Mouse (Mus musculus): ENCODE data around the gene Gm49405.
"Not testable (repeated sequence)": the region's sequence is repeated elsewhere in the genome, so short reads cannot be mapped to it uniquely, and the experiment has no call there.

Gm49405 gene

GRCm38 (mm10) chr19:4014802-4015201 is 14.4 kb downstream of the Gm49405 start:
- DNase-seq (ENCODE audit: low spot score): no peak

GRCm38 (mm10) chr19:4015635-4016034 is 15.2 kb downstream of the Gm49405 start:
- no peak for DNase-seq (ENCODE audit: low spot score)

GRCm38 (mm10) chr19:4017921-4018587 is 17.6 kb downstream of the Gm49405 start:
- DNase-seq (ENCODE audit: low spot score): no peak

GRCm38 (mm10) chr19:4018743-4019583 is 18.5 kb downstream of the Gm49405 start:
- peak; percentile 87 for DNase-seq (ENCODE audit: low spot score)

- no peak for DNase-seq (ENCODE audit: low spot score)
Observed at GRCm38 (mm10) chr19:4023185-4023584, 22.8 kb downstream of the Gm49405 start.

GRCm38 (mm10) chr19:4027576-4027975 is 27.1 kb downstream of the Gm49405 start:
- DNase-seq (ENCODE audit: low spot score): no peak

- no peak for DNase-seq (ENCODE audit: low spot score)
Observed at GRCm38 (mm10) chr19:4032668-4033067, 32.2 kb downstream of the Gm49405 start.

- no peak for DNase-seq (ENCODE audit: low spot score)
Observed at GRCm38 (mm10) chr19:4033298-4033697, 32.9 kb downstream of the Gm49405 start.

GRCm38 (mm10) chr19:4033742-4034141 is 33.3 kb downstream of the Gm49405 start:
- no peak for DNase-seq (ENCODE audit: low spot score)

GRCm38 (mm10) chr19:4036327-4037045 is 36.1 kb downstream of the Gm49405 start:
- no peak for DNase-seq (ENCODE audit: low spot score)

GRCm38 (mm10) chr19:4037154-4037787 is 36.8 kb downstream of the Gm49405 start:
- DNase-seq (ENCODE audit: low spot score): not testable (repeated sequence)

- peak; percentile 91 for DNase-seq (ENCODE audit: low spot score)
Observed at GRCm38 (mm10) chr19:4037788-4038232, 37.4 kb downstream of the Gm49405 start, which contains the start of gene Gstp1. Gene Gstp1, minus strand, starts transcription at chr19:4037985.

- not testable (repeated sequence) for DNase-seq (ENCODE audit: low spot score)
Observed at GRCm38 (mm10) chr19:4040941-4041340, 40.5 kb downstream of the Gm49405 start.

- DNase-seq (ENCODE audit: low spot score): not testable (repeated sequence)
Observed at GRCm38 (mm10) chr19:4041500-4041899, 41.1 kb downstream of the Gm49405 start.

- no peak for DNase-seq (ENCODE audit: low spot score)
Observed at GRCm38 (mm10) chr19:4042124-4042523, 41.7 kb downstream of the Gm49405 start.

- not testable (repeated sequence) for DNase-seq (ENCODE audit: low spot score)
Observed at GRCm38 (mm10) chr19:4044109-4044508, 43.7 kb downstream of the Gm49405 start.

- peak; percentile 55 for DNase-seq (ENCODE audit: low spot score)
Observed at GRCm38 (mm10) chr19:4045966-4046865, 45.8 kb downstream of the Gm49405 start, which contains the start of gene Gstp2. Gene Gstp2, minus strand, starts transcription at chr19:4046023.

GRCm38 (mm10) chr19:4046866-4047254 is 46.4 kb downstream of the Gm49405 start:
- no peak for DNase-seq (ENCODE audit: low spot score)

- DNase-seq (ENCODE audit: low spot score): peak; percentile 90
Observed at GRCm38 (mm10) chr19:4047859-4048258, 47.4 kb downstream of the Gm49405 start.

GRCm38 (mm10) chr19:4049069-4049468 is 48.6 kb downstream of the Gm49405 start:
- not testable (repeated sequence) for DNase-seq (ENCODE audit: low spot score)

- DNase-seq (ENCODE audit: low spot score): no peak
Observed at GRCm38 (mm10) chr19:4051016-4051415, 50.6 kb downstream of the Gm49405 start.
